ENCODE assay signal across 9 mouse cellular contexts in genomic region chr1:135105951-135106350, GRCm38 (mm10). TPM values are rescaled to one million over a fixed set of nuclear protein-coding genes. Genes with fewer than 3 reads are reported as not detected.
DNase-seq lines count a peak whose midpoint lies in the region; ATAC-seq lines count a peak whose summit lies in the region.
"Had no signal": no experiment of that assay in that cellular context is flagged by ENCODE, and none has a peak within 500 bp of the region (broad histone marks: within the 10 kb centered on the region; RNA-seq: fewer than 3 reads in every experiment).

No protein-coding gene starts in this region.

- H3K9me3 ChIP-seq in forebrain, embryonic 14.5 days (replicated peaks; ENCODE audit: control insufficient read depth, low read length) = no peaks in the 10 kb centered on the region
- H3K9me3 ChIP-seq in hindbrain, embryonic 15.5 days = no peaks in the 10 kb centered on the region
- no peaks in the 10 kb centered on the region for H3K9me3 ChIP-seq in limb, embryonic 11.5 days (ENCODE audit: control insufficient read depth, low read length)
- H3K9me3 ChIP-seq in stomach, embryonic 16.5 days (replicated peaks; ENCODE audit: control insufficient read depth, low read length) = no peaks in the 10 kb centered on the region

- H3K4me1 ChIP-seq in forebrain, embryonic 14.5 days (ENCODE audit: control insufficient read depth, insufficient read depth, low read length) = no peaks in the 10 kb centered on the region
- H3K4me1 ChIP-seq in hindbrain, embryonic 15.5 days (replicated peaks) = peaks cover 12% of the 10 kb centered on the region
- H3K4me1 ChIP-seq in limb, embryonic 11.5 days (ENCODE audit: control insufficient read depth, insufficient read depth, low read length) = peaks cover 4% of the 10 kb centered on the region; the same call in 1 of the 2 replicates
- H3K4me1 ChIP-seq in stomach, embryonic 16.5 days (ENCODE audit: control insufficient read depth, insufficient read depth, low read length) = peaks cover 6% of the 10 kb centered on the region

- peak; percentile 94 for DNase-seq in heart, adult 11 months
- DNase-seq in heart, postnatal 25 days (ENCODE audit: low spot score) = no peak
- DNase-seq in adrenal gland, postnatal 14 days = peak; percentile 85
- DNase-seq in forebrain, embryonic 14.5 days (ENCODE audit: low spot score) = peak; percentile 66
- peak; percentile 85 for DNase-seq in limb, embryonic 11.5 days (ENCODE audit: low spot score)
- peak; percentile 85 for DNase-seq in naive thymus-derived CD4-positive, alpha-beta T cell, adult 2 months (ENCODE audit: low read depth)

- intact Hi-C loops in heart, postnatal 25 days (cut with DNase I) = loop anchor here (1.0 to 5.0 kb wide), 3 partner anchors 74 to 134 kb away; no protein-coding TSS in a partner anchor

- no peak overlapping the region for H3K9ac ChIP-seq in forebrain, embryonic 14.5 days (ENCODE audit: low read length)
- no peak overlapping the region for H3K9ac ChIP-seq in hindbrain, embryonic 15.5 days
- no peak overlapping the region for H3K9ac ChIP-seq in limb, embryonic 11.5 days (ENCODE audit: low read length)
- H3K9ac ChIP-seq in stomach, embryonic 16.5 days (ENCODE audit: low read length) = no peak overlapping the region

- ATAC-seq in forebrain, embryonic 14.5 days = 0 out of 2 replicates have a peak, but pooled peaks have one; percentile 10
- no peak for ATAC-seq in hindbrain, embryonic 15.5 days (ENCODE audit: low FRiP score, low read depth)
- no peak for ATAC-seq in limb, embryonic 11.5 days (ENCODE audit: insufficient number of reproducible peaks, low FRiP score, low TSS enrichment, low read depth)
- ATAC-seq in stomach, embryonic 16.5 days (ENCODE audit: insufficient read depth, low FRiP score) = peak; percentile 9; the same call in 1 of the 2 replicates

- no peak overlapping the region; the same call in 1 of the 2 replicates for H3K4me2 ChIP-seq in forebrain, embryonic 14.5 days (ENCODE audit: low read length)
- H3K4me2 ChIP-seq in hindbrain, embryonic 15.5 days = no peak overlapping the region
- no peak overlapping the region for H3K4me2 ChIP-seq in limb, embryonic 11.5 days (ENCODE audit: low read depth, severe bottlenecking)
- peak overlapping the region; percentile 67; the same call in 1 of the 2 replicates for H3K4me2 ChIP-seq in stomach, embryonic 16.5 days (ENCODE audit: low read depth, low read length)

- no peak overlapping the region for H3K27ac ChIP-seq in forebrain, embryonic 14.5 days (ENCODE audit: low read depth, low read length)
- no peak overlapping the region for H3K27ac ChIP-seq in hindbrain, embryonic 15.5 days (replicated peaks)
- H3K27ac ChIP-seq in limb, embryonic 11.5 days (replicated peaks; ENCODE audit: low read depth, low read length) = no peak overlapping the region
- H3K27ac ChIP-seq in stomach, embryonic 16.5 days (ENCODE audit: low read length) = no peak overlapping the region

- no peaks in the 10 kb centered on the region for H3K36me3 ChIP-seq in forebrain, embryonic 14.5 days (ENCODE audit: control insufficient read depth, insufficient read depth, low read length)
- no peaks in the 10 kb centered on the region for H3K36me3 ChIP-seq in hindbrain, embryonic 15.5 days
- H3K36me3 ChIP-seq in limb, embryonic 11.5 days (ENCODE audit: control insufficient read depth, insufficient read depth, low read length) = no peaks in the 10 kb centered on the region
- no peaks in the 10 kb centered on the region for H3K36me3 ChIP-seq in stomach, embryonic 16.5 days (ENCODE audit: control insufficient read depth, insufficient read depth, low read length)

- no peak overlapping the region for H3K4me3 ChIP-seq in forebrain, embryonic 14.5 days (ENCODE audit: low read depth, low read length)
- 0 out of 2 replicates have a peak overlapping the region, but pooled peaks have one; percentile 40 for H3K4me3 ChIP-seq in hindbrain, embryonic 15.5 days
- H3K4me3 ChIP-seq in limb, embryonic 11.5 days (ENCODE audit: low read depth, low read length) = no peak overlapping the region
- H3K4me3 ChIP-seq in stomach, embryonic 16.5 days (replicated peaks; ENCODE audit: low read length) = peak overlapping the region; percentile 46; the same call in 1 of the 2 replicates
- H3K4me3 ChIP-seq: erythroblast, embryonic 14.5 days had no signal

- peaks cover 38% of the 10 kb centered on the region for H3K27me3 ChIP-seq in forebrain, embryonic 14.5 days (replicated peaks; ENCODE audit: control insufficient read depth, insufficient read depth, low read length)
- H3K27me3 ChIP-seq in hindbrain, embryonic 15.5 days = peaks cover 58% of the 10 kb centered on the region
- peaks cover 40% of the 10 kb centered on the region for H3K27me3 ChIP-seq in limb, embryonic 11.5 days (ENCODE audit: control insufficient read depth, insufficient read depth, low read length)
- H3K27me3 ChIP-seq in stomach, embryonic 16.5 days (ENCODE audit: control insufficient read depth, insufficient read depth, low read length) = peaks cover 27% of the 10 kb centered on the region

- WGBS in forebrain, embryonic 14.5 days = 1% methylated on average over 8 of the region's 8 CpGs
- WGBS in hindbrain, embryonic 15.5 days = 3% methylated on average over 8 of the region's 8 CpGs
- 3% methylated on average over 8 of the region's 8 CpGs for WGBS in limb, embryonic 11.5 days
- WGBS in stomach, embryonic 16.5 days = 3% methylated on average over 8 of the region's 8 CpGs

RNA-seq across cellular contexts. Expression of gene Lgr6, which starts 0.9 kb away (rescaled TPM):
- total RNA-seq in heart, postnatal 25 days (2021) = 10 to 100 TPM; 14.6 to 17.5 TPM
- 15.1 and 22.0 TPM in 2 replicates for total RNA-seq in adrenal gland, postnatal 14 days (2021)
- 0.48 TPM in 2 replicates for polyA plus RNA-seq in forebrain, embryonic 14.5 days (2014; fragmentation: Nextera tagmentation; extraction: Ambion mirVana)
- polyA plus RNA-seq in hindbrain, embryonic 15.5 days (2015; fragmentation: Nextera tagmentation; extraction: Ambion mirVana) = 1.2 and 1.4 TPM in 2 replicates
- 0.49 and 0.67 TPM in 2 replicates for polyA plus RNA-seq in limb, embryonic 11.5 days (2014; fragmentation: Nextera tagmentation; extraction: Ambion mirVana)
- polyA plus RNA-seq in stomach, embryonic 16.5 days (2015; fragmentation: Nextera tagmentation; extraction: Ambion mirVana) = 1.1 and 1.2 TPM in 2 replicates
- polyA plus RNA-seq: erythroblast, embryonic 14.5 days had no signal

RNA-seq across cellular contexts. Expression of gene Ptpn7, which starts 26.5 kb away (rescaled TPM):
- total RNA-seq in heart, postnatal 25 days (2021) = under 1 TPM; 0.44 to 0.50 TPM
- total RNA-seq in adrenal gland, postnatal 14 days (2021) = 1.1 and 3.9 TPM in 2 replicates
- polyA plus RNA-seq in forebrain, embryonic 14.5 days (2014; fragmentation: Nextera tagmentation; extraction: Ambion mirVana) = 0.32 and 0.57 TPM in 2 replicates
- polyA plus RNA-seq in hindbrain, embryonic 15.5 days (2015; fragmentation: Nextera tagmentation; extraction: Ambion mirVana) = 0.29 and 0.45 TPM in 2 replicates
- polyA plus RNA-seq in limb, embryonic 11.5 days (2014; fragmentation: Nextera tagmentation; extraction: Ambion mirVana) = 1.3 TPM in 2 replicates
- polyA plus RNA-seq in stomach, embryonic 16.5 days (2015; fragmentation: Nextera tagmentation; extraction: Ambion mirVana) = 1.6 and 2.8 TPM in 2 replicates

RNA-seq across cellular contexts. Expression of gene Arl8a, which starts 40.7 kb away (rescaled TPM):
- total RNA-seq in heart, postnatal 25 days (2021) = 10 to 100 TPM; 17.9 to 20.3 TPM
- total RNA-seq in adrenal gland, postnatal 14 days (2021) = 41.9 and 57.3 TPM in 2 replicates
- 213 and 251 TPM in 2 replicates for polyA plus RNA-seq in forebrain, embryonic 14.5 days (2014; fragmentation: Nextera tagmentation; extraction: Ambion mirVana)
- 343 and 418 TPM in 2 replicates for polyA plus RNA-seq in hindbrain, embryonic 15.5 days (2015; fragmentation: Nextera tagmentation; extraction: Ambion mirVana)
- 40.8 and 44.9 TPM in 2 replicates for polyA plus RNA-seq in limb, embryonic 11.5 days (2014; fragmentation: Nextera tagmentation; extraction: Ambion mirVana)
- polyA plus RNA-seq in stomach, embryonic 16.5 days (2015; fragmentation: Nextera tagmentation; extraction: Ambion mirVana) = 35.3 and 37.6 TPM in 2 replicates

Comparison
In these comparisons a context has a peak if more than half of its experiments do, and no peak if none do; other contexts are left out.
1. ATAC-seq: peak in forebrain, embryonic 14.5 days (single experiment) and stomach, embryonic 16.5 days (single experiment); none in hindbrain, embryonic 15.5 days (single experiment) and limb, embryonic 11.5 days (single experiment).
2. H3K4me3 ChIP-seq: peak in hindbrain, embryonic 15.5 days (single experiment) and stomach, embryonic 16.5 days (single experiment); none in forebrain, embryonic 14.5 days (single experiment) and limb, embryonic 11.5 days (single experiment).